ENCODE assay signal across 25 mouse cellular contexts in the genomic region with DNA sequence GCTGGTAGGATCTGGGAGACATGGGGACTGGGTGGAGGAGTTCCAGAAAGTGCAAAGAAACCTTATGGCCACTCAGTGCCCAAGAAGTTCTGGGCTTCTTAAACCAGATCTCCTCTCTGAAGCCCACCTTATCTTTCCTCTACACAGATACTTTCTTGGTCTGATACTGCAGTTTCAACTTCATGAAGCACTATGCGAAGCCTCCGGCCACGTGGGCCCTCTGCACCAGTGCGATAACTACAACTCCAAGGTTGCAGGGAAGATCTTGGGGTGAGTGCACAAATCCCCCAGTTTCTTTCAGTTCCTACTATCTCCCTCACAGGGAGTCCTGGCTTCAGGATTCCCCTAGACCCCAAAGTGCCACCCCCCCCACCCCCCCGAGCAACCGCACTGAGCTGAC. TPM values are rescaled to one million over a fixed set of nuclear protein-coding genes. Genes with fewer than 3 reads are reported as not detected.
"Had no signal": no experiment of that assay in that cellular context is flagged by ENCODE, and none has a peak within 500 bp of the region (broad histone marks: within the 10 kb centered on the region; RNA-seq: fewer than 3 reads in every experiment).

No protein-coding gene starts in this region.

- H3K9ac ChIP-seq: neural tube, embryonic 12.5 days; neural tube, embryonic 13.5 days; neural tube, embryonic 15.5 days; stomach, embryonic 15.5 days had no signal

- DNase-seq: retina, postnatal 1 day; right cerebral cortex, adult 18-20 months; right cerebral cortex, postnatal 14 days; right cerebral cortex, postnatal 25 days; right cerebral cortex, postnatal 4 days; spleen, adult 18-20 months; thymus, adult 18-20 months; thymus, adult 2 months; thymus, postnatal 14 days; thymus, postnatal 25 days; thymus, postnatal 36 days; thymus, postnatal 4 days had no signal

- H3K4me1 ChIP-seq: neural tube, embryonic 12.5 days; neural tube, embryonic 13.5 days; neural tube, embryonic 15.5 days; stomach, embryonic 15.5 days had no signal

- H3K27ac ChIP-seq: neural tube, embryonic 12.5 days; neural tube, embryonic 13.5 days; neural tube, embryonic 15.5 days; stomach, embryonic 15.5 days; stomach, postnatal 0 days had no signal

- H3K27me3 ChIP-seq: neural tube, embryonic 12.5 days; neural tube, embryonic 13.5 days; neural tube, embryonic 15.5 days; stomach, embryonic 15.5 days had no signal

- H3K36me3 ChIP-seq: neural tube, embryonic 12.5 days; neural tube, embryonic 13.5 days; neural tube, embryonic 15.5 days; stomach, embryonic 15.5 days had no signal

- H3K9me3 ChIP-seq: neural tube, embryonic 12.5 days; neural tube, embryonic 13.5 days; neural tube, embryonic 15.5 days; stomach, embryonic 15.5 days had no signal

- H3K4me3 ChIP-seq: neural tube, embryonic 12.5 days; neural tube, embryonic 13.5 days; neural tube, embryonic 15.5 days; stomach, embryonic 15.5 days had no signal

RNA-seq across cellular contexts. Expression of a gene that starts 5.6 kb away (rescaled TPM):
- total RNA-seq: neutrophil, adult 5-6 weeks had no signal
- polyA plus RNA-seq: neural tube, embryonic 12.5 days; neural tube, embryonic 13.5 days; neural tube, embryonic 14.5 days; neural tube, embryonic 15.5 days; small intestine, adult 2 months; spleen, adult 2 months; stomach, embryonic 14.5 days; stomach, embryonic 15.5 days; stomach, embryonic 16.5 days; stomach, postnatal 0 days; thymus, adult 2 months; thymus, postnatal 0 days; urinary bladder, adult 2 months had no signal

RNA-seq across cellular contexts. Expression of a gene that starts 46.9 kb away (rescaled TPM):
- total RNA-seq: neutrophil, adult 5-6 weeks had no signal
